Mouse (Mus musculus) forebrain, embryonic 14.5 days (tissue): ENCODE measurements around the gene Iars2. TPM values are rescaled to one million over a fixed set of nuclear protein-coding genes. Genes with fewer than 3 reads are reported as not detected.

Source experiments
- ATAC-seq: fragments of 200-750 bp; cut with Nextera tagmentation; 2 replicates; pipeline ENCODE4 v1.8.0; 2017; ENCODE audit warnings: mild to moderate bottlenecking, moderate library complexity
- DNase-seq: peaks from one replicate; pipeline ENCODE4 v3.0.0-alpha.2; 2015; ENCODE audit warnings: low spot score
- H3K27ac ChIP-seq: fragments of 300-500 bp; sonication (generic); 2 replicates; pipeline ENCODE4 v1.5.1; 2014; ENCODE audit warnings: low read depth, mild to moderate bottlenecking, control low read depth, low read length, moderate library complexity
- H3K27me3 ChIP-seq: fragments of 300-500 bp; sonication (generic); replicated peaks from 2 replicates; pipeline ENCODE4 v1.6.1; 2014; ENCODE audit warnings: low read length, control low read depth, mixed read lengths; ENCODE audit not compliant: control insufficient read depth, insufficient read depth
- H3K36me3 ChIP-seq: fragments of 300-500 bp; sonication (generic); 2 replicates; pipeline ENCODE4 v1.6.1; 2014; ENCODE audit warnings: low read length, control low read depth; ENCODE audit not compliant: control insufficient read depth, insufficient read depth
- H3K4me1 ChIP-seq: fragments of 300-500 bp; sonication (generic); 2 replicates; pipeline ENCODE4 v1.6.1; 2014; ENCODE audit warnings: antibody characterized with exemption, low read length, control low read depth; ENCODE audit not compliant: control insufficient read depth, insufficient read depth
- H3K4me2 ChIP-seq: fragments of 300-500 bp; sonication (generic); 2 replicates; pipeline ENCODE4 v1.6.1; 2014; ENCODE audit warnings: mild to moderate bottlenecking, control low read depth, low read length
- H3K4me3 ChIP-seq: fragments of 300-500 bp; sonication (generic); 2 replicates; pipeline ENCODE4 v1.5.1; 2014; ENCODE audit warnings: low read depth, low read length, control low read depth
- H3K9ac ChIP-seq: fragments of 300-500 bp; sonication (generic); 2 replicates; pipeline ENCODE4 v1.6.1; 2014; ENCODE audit warnings: mild to moderate bottlenecking, low read length, control low read depth, moderate library complexity
- H3K9me3 ChIP-seq: fragments of 300-500 bp; sonication (generic); replicated peaks from 2 replicates; pipeline ENCODE4 v1.6.1; 2016; ENCODE audit warnings: low read length, control low read depth, mixed read lengths; ENCODE audit not compliant: control insufficient read depth
- WGBS: fragments of 180-500 bp; shearing (Covaris S2); extraction: QIAGEN DNeasy Blood & Tissue Kit; methylation state at CpG from one replicate; pipeline ENCODE4 v1.1.7; 2014; 5-methylcytosine and 5-hydroxymethylcytosine counted together
- polyA plus RNA-seq: library from polyadenylated mRNA; unstranded; fragments of >200 nt; fragmentation: Nextera tagmentation; extraction: Ambion mirVana; gene quantifications from 2 replicates; pipeline ENCODE4 v1.2.1, GENCODE M21; 2014

Gene Iars2
- polyA plus RNA-seq, 1 experiment from 2014 or later: 18.4 TPM

DNA sequence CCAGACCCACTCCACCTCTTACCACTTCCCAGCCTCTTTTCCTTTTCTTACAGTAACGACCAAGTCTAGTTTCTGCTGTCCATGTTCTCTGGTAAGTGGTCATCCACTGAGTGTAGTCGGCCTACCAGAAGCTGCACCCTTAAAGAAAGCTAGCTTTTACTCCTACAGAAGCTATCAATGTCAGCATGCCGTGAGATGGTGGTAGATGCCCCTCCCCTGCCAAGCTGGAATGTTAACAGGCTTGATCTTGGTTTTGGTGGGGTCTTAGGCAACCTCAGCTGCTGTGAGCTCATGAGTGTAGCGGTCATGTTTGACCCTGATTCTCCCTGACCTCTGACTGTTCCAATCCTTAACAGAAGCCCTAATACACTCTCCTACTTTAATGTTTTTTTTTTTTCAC, 29.0 kb upstream of the Iars2 start:
- no peaks in the 10 kb centered on the region for H3K27me3 ChIP-seq
- WGBS: 88% methylated on average over 4 of the region's 4 CpGs
- DNase-seq (no peak), ATAC-seq (no peak)
- H3K9me3 ChIP-seq: no peaks in the 10 kb centered on the region
- H3K27ac ChIP-seq: no peak overlapping the region
- H3K4me1 ChIP-seq: no peaks in the 10 kb centered on the region
- peaks cover 41% of the 10 kb centered on the region for H3K36me3 ChIP-seq
- no peak overlapping the region for H3K9ac ChIP-seq
- H3K4me3 ChIP-seq: no peak overlapping the region
- no peak overlapping the region for H3K4me2 ChIP-seq

DNA sequence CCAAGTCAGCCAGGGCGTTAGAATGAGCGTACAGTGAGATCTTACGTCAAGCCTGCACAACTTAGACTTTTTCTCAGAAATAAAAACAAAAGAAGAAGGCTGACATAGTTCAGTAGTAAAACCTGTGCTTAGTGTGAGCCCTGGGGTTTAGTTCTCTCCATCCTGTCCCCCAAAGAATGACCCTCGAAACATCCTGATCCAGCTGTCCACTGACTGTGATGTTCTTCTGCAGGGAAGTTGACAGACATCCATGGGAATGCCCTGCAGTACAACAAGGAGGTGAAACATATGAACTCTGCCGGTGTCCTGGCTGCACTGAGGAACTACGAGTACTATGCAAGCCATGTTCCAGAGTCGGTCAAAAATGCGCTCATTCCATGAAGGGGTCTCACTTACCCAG, 27.1 kb upstream of the Iars2 start:
- Histone ChIP-seq H3K4me1 (no peaks in the 10 kb centered on the region), H3K36me3 (peaks cover 60% of the 10 kb centered on the region), H3K9ac (no peak overlapping the region), H3K4me3 (no peak overlapping the region), H3K27ac (no peak overlapping the region), H3K4me2 (no peak overlapping the region), H3K27me3 (no peaks in the 10 kb centered on the region), H3K9me3 (no peaks in the 10 kb centered on the region)
- WGBS: 94% methylated on average over 8 of the region's 8 CpGs
- ATAC-seq: no peak
- DNase-seq: no peak

DNA sequence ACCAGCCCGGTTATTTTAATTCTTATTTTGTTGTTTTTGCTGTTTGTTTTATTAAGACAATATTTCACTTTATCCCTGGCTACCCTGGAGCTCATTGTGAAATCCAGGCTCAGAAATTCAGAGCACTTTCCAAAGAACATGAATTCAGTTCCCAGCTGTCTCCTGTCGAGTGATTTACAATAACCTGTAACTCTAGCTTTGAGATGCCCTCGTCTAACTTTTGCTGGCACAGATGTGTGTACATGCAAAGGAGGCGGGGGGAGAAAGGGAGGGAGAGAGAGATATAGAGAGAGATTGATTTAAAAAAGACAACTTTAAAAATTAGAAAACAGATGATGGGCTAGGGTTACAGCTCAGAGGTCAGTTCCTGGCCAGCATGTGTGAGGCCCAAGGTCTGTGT, 25.5 kb upstream of the Iars2 start:
- no peaks in the 10 kb centered on the region for H3K27me3 ChIP-seq
- H3K4me2 ChIP-seq: no peak overlapping the region
- H3K9me3 ChIP-seq: no peaks in the 10 kb centered on the region
- H3K4me3 ChIP-seq: no peak overlapping the region
- H3K36me3 ChIP-seq: peaks cover 75% of the 10 kb centered on the region
- no peak for DNase-seq
- no peak for ATAC-seq
- H3K9ac ChIP-seq: no peak overlapping the region
- H3K27ac ChIP-seq: no peak overlapping the region
- H3K4me1 ChIP-seq: no peaks in the 10 kb centered on the region
- 93% methylated on average over 4 of the region's 4 CpGs for WGBS

DNA sequence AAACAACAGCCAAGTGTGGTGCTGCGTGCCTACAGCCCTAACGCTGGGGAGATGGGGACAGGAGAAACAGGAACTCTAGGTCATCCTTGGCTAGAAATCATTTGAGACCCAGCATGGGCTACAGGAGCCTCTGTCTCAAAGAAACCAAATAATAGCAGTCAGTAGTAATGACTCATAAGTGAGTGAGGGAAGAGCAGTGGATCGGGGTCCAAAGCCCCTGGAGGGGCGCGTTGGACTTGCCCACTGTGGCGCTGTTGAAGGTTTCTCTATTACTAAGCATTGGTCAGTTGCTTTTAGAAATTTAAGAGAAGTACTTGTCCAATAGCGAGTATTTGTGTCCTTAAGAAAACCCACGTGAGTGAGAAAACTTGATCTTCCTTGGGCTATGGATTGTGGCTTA, 24.2 kb upstream of the Iars2 start:
- peaks cover 85% of the 10 kb centered on the region for H3K36me3 ChIP-seq
- H3K4me1 ChIP-seq: no peaks in the 10 kb centered on the region
- H3K4me3 ChIP-seq: no peak overlapping the region
- no peak for DNase-seq
- WGBS: 95% methylated on average over 8 of the region's 8 CpGs
- no peak for ATAC-seq
- H3K27ac ChIP-seq: no peak overlapping the region
- H3K27me3 ChIP-seq: no peaks in the 10 kb centered on the region
- no peaks in the 10 kb centered on the region for H3K9me3 ChIP-seq
- no peak overlapping the region for H3K4me2 ChIP-seq
- H3K9ac ChIP-seq: no peak overlapping the region

DNA sequence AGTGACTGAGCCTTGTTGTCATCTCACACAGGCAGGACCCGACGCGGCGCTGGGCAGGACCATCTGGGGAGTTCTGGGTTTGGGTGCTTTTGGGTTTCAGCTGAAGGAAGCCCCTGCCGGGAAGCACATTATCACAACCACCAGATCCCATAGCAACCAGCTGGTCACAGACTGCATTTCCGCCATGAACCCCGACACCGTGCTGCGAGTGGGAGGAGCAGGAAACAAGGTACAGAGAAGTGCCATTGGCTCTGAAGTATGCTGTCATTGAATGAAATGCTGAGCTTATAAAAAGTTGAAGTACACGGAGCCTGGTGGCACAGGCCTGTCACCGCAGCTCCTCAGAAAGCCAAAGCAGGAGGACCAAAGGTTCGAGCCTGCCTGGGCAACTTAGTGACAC, 23.0 kb upstream of the Iars2 start:
- Histone ChIP-seq H3K4me1 (no peaks in the 10 kb centered on the region), H3K36me3 (peaks cover 89% of the 10 kb centered on the region), H3K4me2 (no peak overlapping the region), H3K27ac (no peak overlapping the region), H3K4me3 (no peak overlapping the region), H3K9me3 (no peaks in the 10 kb centered on the region), H3K9ac (no peak overlapping the region), H3K27me3 (no peaks in the 10 kb centered on the region)
- no peak for DNase-seq
- 95% methylated on average over 12 of the region's 12 CpGs for WGBS
- no peak for ATAC-seq

DNA sequence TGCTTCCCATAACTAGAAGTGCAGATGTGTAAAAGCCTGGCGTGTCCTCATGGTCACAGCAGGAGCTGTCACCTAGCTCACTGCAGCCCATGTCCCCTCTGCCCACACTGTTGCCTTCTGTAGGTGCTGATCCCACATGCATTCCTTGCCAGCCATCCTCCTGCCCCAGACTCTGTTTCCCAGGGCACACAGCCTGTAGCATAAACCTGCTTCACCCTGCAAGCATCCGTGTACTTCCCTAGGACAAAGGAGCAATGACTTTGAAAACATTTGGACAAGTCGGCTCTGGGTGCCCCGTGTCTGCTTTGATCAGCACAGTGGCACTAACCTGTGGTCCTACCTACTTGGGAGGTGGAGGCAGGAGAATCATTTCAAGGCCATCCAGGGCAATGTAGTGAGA, 21.4 kb upstream of the Iars2 start:
- H3K36me3 ChIP-seq: peaks cover 93% of the 10 kb centered on the region
- 98% methylated on average over 4 of the region's 4 CpGs for WGBS

DNA sequence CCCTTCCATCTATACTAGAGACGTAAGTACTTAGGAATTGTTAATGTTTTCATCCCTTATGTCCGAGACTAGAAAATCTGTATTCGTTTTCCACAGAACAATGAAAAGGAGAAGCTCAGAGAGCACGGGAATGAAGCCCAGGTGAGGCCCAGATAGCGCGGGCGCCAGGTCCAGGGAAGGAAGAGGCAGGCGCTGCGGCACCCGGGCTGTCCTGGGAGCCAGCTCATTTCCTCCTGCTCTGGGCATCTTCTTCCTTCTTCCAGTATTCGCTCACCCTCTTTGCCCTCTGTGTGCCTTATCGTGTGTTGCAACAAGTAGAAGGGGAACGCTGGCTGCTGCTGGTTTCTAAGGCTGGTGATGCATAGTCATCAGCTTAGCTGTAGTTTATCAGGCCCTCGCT, 20.5 kb upstream of the Iars2 start:
- H3K27me3 ChIP-seq: no peaks in the 10 kb centered on the region
- no peak for DNase-seq

More for the DNA sequence above, 21.4 kb upstream of the Iars2 start:
- Histone ChIP-seq H3K9me3 (no peaks in the 10 kb centered on the region), H3K4me3 (no peak overlapping the region), H3K4me1 (no peaks in the 10 kb centered on the region), H3K27ac (no peak overlapping the region), H3K27me3 (no peaks in the 10 kb centered on the region), H3K4me2 (no peak overlapping the region), H3K9ac (no peak overlapping the region)
- no peak for ATAC-seq
- DNase-seq: no peak

DNA sequence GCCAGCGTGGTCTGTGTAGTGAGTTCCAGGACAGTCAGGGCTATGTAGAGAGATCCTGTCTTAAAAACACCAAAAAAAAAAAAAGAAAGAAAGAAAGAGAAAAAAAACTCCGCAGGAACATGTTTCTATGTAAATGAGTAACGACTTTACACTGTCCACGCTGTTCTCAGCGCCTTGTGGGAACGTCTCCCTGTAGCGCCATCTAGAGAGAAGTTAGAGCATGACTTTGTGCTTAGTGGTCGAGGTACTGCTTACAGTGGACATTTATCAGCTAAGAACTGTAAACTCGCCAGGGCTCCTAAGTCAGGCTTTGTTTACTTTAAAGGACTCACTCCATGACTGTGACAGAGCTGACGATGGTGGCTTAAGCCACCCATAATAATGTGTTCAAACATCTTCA, 17.0 kb upstream of the Iars2 start:
- H3K36me3 ChIP-seq: peaks cover 87% of the 10 kb centered on the region
- H3K4me1 ChIP-seq: no peaks in the 10 kb centered on the region

More for the DNA sequence above, 20.5 kb upstream of the Iars2 start:
- Histone ChIP-seq H3K9ac (no peak overlapping the region), H3K4me2 (no peak overlapping the region), H3K36me3 (peaks cover 93% of the 10 kb centered on the region), H3K4me3 (no peak overlapping the region), H3K27ac (no peak overlapping the region), H3K4me1 (no peaks in the 10 kb centered on the region), H3K9me3 (no peaks in the 10 kb centered on the region)
- WGBS: 96% methylated on average over 14 of the region's 14 CpGs
- no peak for ATAC-seq

DNA sequence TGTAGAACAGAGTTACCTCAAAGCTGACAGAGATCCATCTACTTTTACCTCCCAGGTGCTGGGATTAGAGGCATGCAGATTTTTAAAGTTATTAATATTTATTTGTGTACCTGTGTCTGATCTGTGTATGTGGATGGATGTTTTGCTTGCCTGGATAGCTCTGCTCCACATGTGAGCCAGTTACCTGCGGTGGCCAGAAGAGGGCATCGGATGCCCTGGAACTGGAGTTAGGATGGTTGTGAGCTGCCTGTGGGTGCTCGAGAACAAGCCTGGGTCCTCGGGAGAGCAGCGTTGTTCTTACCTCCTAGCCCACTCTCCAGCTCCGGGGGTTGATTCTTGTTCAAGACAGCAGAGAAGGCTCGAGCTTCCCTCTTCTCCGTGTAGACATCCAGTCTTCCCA, 14.2 kb upstream of the Iars2 start:
- Histone ChIP-seq H3K9ac (no peak overlapping the region), H3K4me3 (no peak overlapping the region), H3K27me3 (no peaks in the 10 kb centered on the region), H3K9me3 (no peaks in the 10 kb centered on the region), H3K36me3 (peaks cover 75% of the 10 kb centered on the region), H3K4me1 (no peaks in the 10 kb centered on the region), H3K4me2 (no peak overlapping the region), H3K27ac (no peak overlapping the region)
- DNase-seq: no peak
- no peak for ATAC-seq
- WGBS: 83% methylated on average over 8 of the region's 8 CpGs

More for the DNA sequence above, 17.0 kb upstream of the Iars2 start:
- no peak overlapping the region for H3K27ac ChIP-seq
- DNase-seq (no peak), ATAC-seq (no peak)
- H3K9me3 ChIP-seq: no peaks in the 10 kb centered on the region
- no peaks in the 10 kb centered on the region for H3K27me3 ChIP-seq
- no peak overlapping the region for H3K4me3 ChIP-seq
- WGBS: 73% methylated on average over 10 of the region's 10 CpGs
- no peak overlapping the region for H3K4me2 ChIP-seq
- H3K9ac ChIP-seq: no peak overlapping the region
